Mouse (Mus musculus) heart, embryonic 14.5 days (tissue): ENCODE results near the gene Wbp2nl. TPM values are rescaled to one million over a fixed set of nuclear protein-coding genes. Genes with fewer than 3 reads are reported as not detected.

Experiments used
- ATAC-seq: fragments of 200-750 bp; cut with Nextera tagmentation; 2 replicates; pipeline ENCODE4 v1.8.0; 2017; ENCODE audit warnings: low read depth, moderate TSS enrichment; ENCODE audit not compliant: insufficient number of reproducible peaks, insufficient read depth, low FRiP score
- H3K27ac ChIP-seq, 2 experiments: fragments of 200-500 bp in 1 of 2; fragments of 300-500 bp in 1 of 2; sonication (generic) in 1 of 2; replicated peaks in 1 of 2; 2 replicates each; pipeline ENCODE4 v1.5.1; 2012 to 2014; ENCODE audit warnings: low read depth in 2 of 2, low read length in 2 of 2, control low read depth in 1 of 2, mild to moderate bottlenecking in 1 of 2, mixed read lengths in 1 of 2; ENCODE audit not compliant: control insufficient read depth in 1 of 2, insufficient read depth in 1 of 2
- H3K27me3 ChIP-seq: fragments of 300-500 bp; sonication (generic); 2 replicates; pipeline ENCODE4 v1.6.1; 2014; ENCODE audit warnings: mild to moderate bottlenecking, low read length, control low read depth; ENCODE audit not compliant: control insufficient read depth, insufficient read depth
- H3K36me3 ChIP-seq: fragments of 300-500 bp; sonication (generic); 2 replicates; pipeline ENCODE4 v1.6.1; 2014; ENCODE audit warnings: mild to moderate bottlenecking, control low read depth, low read length, mixed read lengths; ENCODE audit not compliant: control insufficient read depth, insufficient read depth
- H3K4me1 ChIP-seq, 2 experiments: fragments of 200-500 bp in 1 of 2; fragments of 300-500 bp in 1 of 2; sonication (generic) in 1 of 2; 2 replicates each; pipeline ENCODE4 v1.6.1; 2012 to 2014; ENCODE audit warnings: low read length in 2 of 2, control low read depth in 1 of 2, mixed read lengths in 1 of 2; ENCODE audit not compliant: control insufficient read depth in 2 of 2, insufficient read depth in 2 of 2
- H3K4me2 ChIP-seq: fragments of 300-500 bp; sonication (generic); 2 replicates; pipeline ENCODE4 v1.6.1; 2014; ENCODE audit warnings: mild to moderate bottlenecking, low read length
- H3K4me3 ChIP-seq, 2 experiments: fragments of 200-500 bp in 1 of 2; fragments of 300-500 bp in 1 of 2; sonication (generic) in 1 of 2; 2 replicates each; pipeline ENCODE4 v1.5.1; 2012 to 2014; ENCODE audit warnings: low read length in 2 of 2, mild to moderate bottlenecking in 2 of 2, control low read depth in 1 of 2, low read depth in 1 of 2, moderate library complexity in 1 of 2; ENCODE audit not compliant: control insufficient read depth in 1 of 2, insufficient read depth in 1 of 2
- H3K9ac ChIP-seq: fragments of 300-500 bp; sonication (generic); 2 replicates; pipeline ENCODE4 v1.6.1; 2014; ENCODE audit warnings: mild to moderate bottlenecking, low read length
- H3K9me3 ChIP-seq: fragments of 300-500 bp; sonication (generic); 2 replicates; pipeline ENCODE4 v1.6.1; 2016; ENCODE audit warnings: low read length, control low read depth; ENCODE audit not compliant: control insufficient read depth
- WGBS: fragments of 180-500 bp; shearing (Covaris S2); extraction: QIAGEN DNeasy Blood & Tissue Kit; methylation state at CpG from one replicate; pipeline ENCODE4 v1.1.7; 2014; 5-methylcytosine and 5-hydroxymethylcytosine counted together
- polyA plus RNA-seq: library from polyadenylated mRNA; unstranded; fragments of >200 nt; fragmentation: Nextera tagmentation; extraction: Ambion mirVana; gene quantifications from 2 replicates; pipeline ENCODE4 v1.2.1, GENCODE M21; 2014

Wbp2nl gene
- polyA plus RNA-seq, 1 experiment from 2014 or later = not detected

- Histone ChIP-seq H3K4me1 (peaks cover 10 to 11% of the 10 kb centered on the region in 2 experiments), H3K9me3 (no peaks in the 10 kb centered on the region), H3K9ac (no peak overlapping the region), H3K36me3 (no peaks in the 10 kb centered on the region), H3K4me2 (0 out of 2 replicates have a peak overlapping the region, but pooled peaks have one; percentile 11), H3K4me3 (no peak overlapping the region), H3K27me3 (peaks cover 14% of the 10 kb centered on the region), H3K27ac (peak overlapping the region; percentile 74 to 80)
- ATAC-seq = peak; percentile 69; the same call in 1 of the 2 replicates
- WGBS = 27% methylated on average over 4 of the region's 4 CpGs
Measured at GRCm38 (mm10) chr15:82280638-82281037, 18.1 kb upstream of the Wbp2nl start.

- Histone ChIP-seq H3K27me3 (no peaks in the 10 kb centered on the region), H3K4me1 (no peaks in the 10 kb centered on the region), H3K9me3 (no peaks in the 10 kb centered on the region), H3K36me3 (no peaks in the 10 kb centered on the region), H3K9ac (no peak overlapping the region), H3K4me3 (no peak overlapping the region), H3K4me2 (no peak overlapping the region), H3K27ac (no peak overlapping the region)
- ATAC-seq = no peak
- WGBS = 49% methylated on average over 12 of the region's 12 CpGs
Measured at GRCm38 (mm10) chr15:82286157-82286556, 12.6 kb upstream of the Wbp2nl start.

GRCm38 (mm10) chr15:82290252-82290651 lies 8.5 kb upstream of the Wbp2nl start:
- Histone ChIP-seq H3K27ac (no peak overlapping the region), H3K4me2 (no peak overlapping the region), H3K9me3 (no peaks in the 10 kb centered on the region), H3K4me1 (peaks cover 7 to 12% of the 10 kb centered on the region in 2 experiments), H3K27me3 (no peaks in the 10 kb centered on the region), H3K4me3 (no peak overlapping the region), H3K9ac (no peak overlapping the region), H3K36me3 (no peaks in the 10 kb centered on the region)
- ATAC-seq = no peak
- 84% methylated on average over 7 of the region's 7 CpGs for WGBS

- no peaks in the 10 kb centered on the region for H3K36me3 ChIP-seq
- peaks cover 7 to 12% of the 10 kb centered on the region in 2 experiments for H3K4me1 ChIP-seq
- peak overlapping the region; percentile 9; the same call in 1 of the 2 replicates for H3K9ac ChIP-seq
- no peak overlapping the region for H3K4me3 ChIP-seq
- H3K4me2 ChIP-seq = peak overlapping the region; percentile 56
- no peak for ATAC-seq
- 5% methylated on average over 5 of the region's 5 CpGs for WGBS
- no peak overlapping the region for H3K27ac ChIP-seq
- no peaks in the 10 kb centered on the region for H3K27me3 ChIP-seq
- H3K9me3 ChIP-seq = no peaks in the 10 kb centered on the region
Measured at GRCm38 (mm10) chr15:82292851-82293250, 5.9 kb upstream of the Wbp2nl start.

- peak overlapping the region; percentile 9; the same call in 1 of the 2 replicates for H3K9ac ChIP-seq
Measured at GRCm38 (mm10) chr15:82293271-82293711, 5.5 kb upstream of the Wbp2nl start.

GRCm38 (mm10) chr15:82294059-82294458 lies 4.7 kb upstream of the Wbp2nl start:
- Histone ChIP-seq H3K4me1 (peaks cover 9 to 12% of the 10 kb centered on the region in 2 experiments), H3K9ac (no peak overlapping the region), H3K4me2 (no peak overlapping the region), H3K9me3 (no peaks in the 10 kb centered on the region), H3K27ac (no peak overlapping the region), H3K36me3 (no peaks in the 10 kb centered on the region), H3K27me3 (no peaks in the 10 kb centered on the region), H3K4me3 (no peak overlapping the region)
- no peak for ATAC-seq
- 42% methylated on average over 8 of the region's 8 CpGs for WGBS

More at GRCm38 (mm10) chr15:82293271-82293711, 5.5 kb upstream of the Wbp2nl start:
- peaks cover 7 to 12% of the 10 kb centered on the region in 2 experiments for H3K4me1 ChIP-seq
- 10% methylated on average over 7 of the region's 7 CpGs for WGBS
- H3K27me3 ChIP-seq = no peaks in the 10 kb centered on the region
- no peak overlapping the region for H3K27ac ChIP-seq
- no peaks in the 10 kb centered on the region for H3K36me3 ChIP-seq
- H3K4me2 ChIP-seq = peak overlapping the region; percentile 56
- no peaks in the 10 kb centered on the region for H3K9me3 ChIP-seq
- no peak for ATAC-seq
- H3K4me3 ChIP-seq = peak overlapping the region in 1 of 2 experiments; percentile 19; a peak in 1 of 4 replicates

GRCm38 (mm10) chr15:82307107-82307506 lies 8.4 kb downstream of the Wbp2nl start:
- H3K4me2 ChIP-seq = no peak overlapping the region
- no peaks in the 10 kb centered on the region for H3K9me3 ChIP-seq
- no peaks in the 10 kb centered on the region for H3K4me1 ChIP-seq
- H3K27ac ChIP-seq = no peak overlapping the region
- H3K36me3 ChIP-seq = no peaks in the 10 kb centered on the region
- H3K4me3 ChIP-seq = no peak overlapping the region
- H3K9ac ChIP-seq = no peak overlapping the region
- H3K27me3 ChIP-seq = no peaks in the 10 kb centered on the region
- no peak for ATAC-seq
- 64% methylated on average over 3 of the region's 3 CpGs for WGBS

- ATAC-seq = no peak
- no peak overlapping the region for H3K4me3 ChIP-seq
- 78% methylated on average over 3 of the region's 3 CpGs for WGBS
Measured at GRCm38 (mm10) chr15:82308416-82308815, 9.7 kb downstream of the Wbp2nl start.

More at GRCm38 (mm10) chr15:82308416-82308815, 9.7 kb downstream of the Wbp2nl start:
- Histone ChIP-seq H3K27ac (no peak overlapping the region), H3K27me3 (no peaks in the 10 kb centered on the region), H3K4me1 (no peaks in the 10 kb centered on the region), H3K9me3 (no peaks in the 10 kb centered on the region), H3K36me3 (no peaks in the 10 kb centered on the region), H3K9ac (no peak overlapping the region), H3K4me2 (no peak overlapping the region)
